Mouse (Mus musculus) frontal cortex, adult 2 months (tissue): ENCODE data around the gene Nbea. TPM values are rescaled to one million over a fixed set of nuclear protein-coding genes. Genes with fewer than 3 reads are reported as not detected.
"Not testable (repeated sequence)": the region's sequence is repeated elsewhere in the genome, so short reads cannot be mapped to it uniquely, and the experiment has no call there.

ENCODE experiments used
- DNase-seq, 2 experiments: peaks; one replicate each; pipeline ENCODE4 v3.0.0; 2022; ENCODE audit warnings: low spot score in 1 of 2; ENCODE audit errors: extremely low spot score in 1 of 2
- polyA plus RNA-seq: library from polyadenylated mRNA; depleted of rRNA; stranded (reverse); fragments of >200 nt; gene quantifications from 2 replicates; pipeline ENCODE4 v1.2.3, GENCODE M21; 2012

Gene Nbea
- polyA plus RNA-seq, 1 experiment, result 119 TPM

- DNase-seq, result no peak
Observed at GRCm38 (mm10) chr3:55685627-55686026, 497.9 kb downstream of the Nbea start.

GRCm38 (mm10) chr3:55684892-55685291, 498.6 kb downstream of the Nbea start:
- DNase-seq, result peak in 1 of 2 experiments; percentile 54

DNA sequence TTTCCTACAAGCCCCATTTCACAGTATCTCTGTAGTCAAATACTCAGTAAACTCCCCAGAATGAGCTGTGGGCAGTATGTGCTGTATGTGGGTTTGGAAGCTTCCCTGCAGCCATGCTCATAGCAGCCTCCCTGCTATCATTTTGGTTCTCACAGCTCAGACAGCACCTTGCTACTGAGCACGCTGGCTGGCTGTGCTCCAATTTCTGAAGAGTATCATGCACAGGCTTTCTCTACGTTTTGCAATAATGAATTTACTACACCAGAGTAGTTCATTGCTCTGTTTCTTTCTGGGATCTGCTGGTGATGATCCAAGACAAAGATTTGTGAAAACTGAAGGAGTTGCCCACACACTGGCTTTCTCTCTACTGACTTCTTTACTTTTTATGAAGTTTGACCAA, 505.8 kb downstream of the Nbea start:
- DNase-seq, result peak; percentile 23 to 65

- no peak for DNase-seq
Observed at GRCm38 (mm10) chr3:55674185-55674584, 509.3 kb downstream of the Nbea start.

DNA sequence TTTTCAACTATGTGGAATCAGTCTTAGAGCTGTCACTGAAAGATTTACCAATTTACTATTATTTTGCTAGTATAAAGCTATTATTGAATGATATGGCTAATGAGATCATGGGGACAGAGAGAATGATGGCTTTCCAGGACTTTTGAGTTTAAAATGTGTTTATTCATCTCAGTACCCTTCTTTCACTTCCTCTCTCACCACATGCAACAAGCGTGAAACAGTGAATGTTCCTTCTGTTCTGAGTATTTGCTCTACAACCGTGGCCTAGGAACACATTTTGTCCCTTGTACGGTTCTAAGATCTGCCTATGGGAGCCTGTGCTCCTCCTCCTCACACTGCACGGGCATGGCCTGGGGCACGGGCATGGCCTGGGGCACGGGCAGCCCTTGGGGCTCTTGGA, 516.5 kb downstream of the Nbea start:
- no peak for DNase-seq

GRCm38 (mm10) chr3:55665928-55666327, 517.6 kb downstream of the Nbea start:
- no peak for DNase-seq

- DNase-seq, result peak in 1 of 2 experiments; percentile 45
Observed at GRCm38 (mm10) chr3:55664713-55665112, 518.8 kb downstream of the Nbea start.

DNA sequence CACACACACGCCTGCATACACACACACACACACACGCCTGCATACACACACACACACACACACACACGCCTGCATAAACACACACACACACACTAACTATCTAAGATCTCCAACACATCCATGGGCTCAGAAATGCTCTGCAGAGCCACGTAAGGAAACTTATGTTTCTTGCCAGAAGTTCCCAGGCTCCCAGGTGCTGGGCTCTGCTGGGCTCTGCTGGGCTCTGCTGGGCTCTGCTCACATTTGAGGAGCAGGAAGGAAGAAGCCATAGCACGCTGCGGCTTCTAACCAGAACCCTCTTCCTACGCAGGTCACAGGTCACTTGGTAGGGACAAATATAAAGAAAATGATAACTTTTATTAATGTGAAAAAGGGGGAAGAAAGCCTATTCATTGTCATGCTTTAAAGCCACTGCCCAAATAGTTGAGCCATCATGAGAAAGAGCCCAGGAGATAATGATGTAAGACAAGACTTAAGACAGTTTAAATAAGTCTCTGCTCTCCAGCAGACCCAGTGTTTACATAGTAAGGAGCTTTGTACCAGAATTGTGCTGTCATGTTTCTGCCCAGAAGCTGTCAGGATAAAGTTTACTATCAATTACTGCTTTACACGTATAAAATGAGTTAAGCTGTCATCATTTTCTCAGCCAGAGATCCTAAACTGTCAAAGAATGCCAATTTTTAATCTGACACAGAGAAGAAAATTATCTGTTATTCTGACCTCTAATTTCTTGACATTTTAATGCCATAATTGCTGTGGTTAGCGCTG, 521.6 kb downstream of the Nbea start:
- no peak for DNase-seq

DNA sequence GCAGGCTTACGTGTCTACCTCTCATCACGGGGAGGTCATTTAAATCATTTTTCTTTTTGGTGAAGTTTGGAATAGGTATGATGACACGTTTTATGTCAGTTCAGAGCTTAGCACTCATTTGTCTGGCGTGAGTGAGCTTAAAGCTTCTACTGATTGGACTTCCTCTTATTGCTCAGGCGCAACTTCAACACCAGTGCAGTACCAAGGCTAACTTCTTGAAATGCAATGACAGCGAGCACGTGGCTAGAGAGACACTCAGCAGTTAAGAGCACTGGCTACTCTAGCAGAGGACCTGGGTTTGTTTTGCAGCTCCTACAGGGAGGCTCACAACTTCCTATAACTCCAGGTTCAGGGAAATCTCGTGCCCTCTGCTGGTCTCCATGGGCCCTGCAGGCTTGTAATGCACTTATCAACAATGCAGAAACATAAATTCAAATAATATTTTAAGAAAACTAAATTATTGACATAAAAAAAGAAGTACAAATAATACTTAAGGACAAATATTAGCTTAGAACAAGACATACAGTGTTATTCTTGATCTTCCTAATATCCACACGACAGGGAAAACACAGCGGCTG, 523.2 kb downstream of the Nbea start:
- no peak for DNase-seq

- no peak for DNase-seq
Observed at GRCm38 (mm10) chr3:55659558-55660215, 523.8 kb downstream of the Nbea start.

DNA sequence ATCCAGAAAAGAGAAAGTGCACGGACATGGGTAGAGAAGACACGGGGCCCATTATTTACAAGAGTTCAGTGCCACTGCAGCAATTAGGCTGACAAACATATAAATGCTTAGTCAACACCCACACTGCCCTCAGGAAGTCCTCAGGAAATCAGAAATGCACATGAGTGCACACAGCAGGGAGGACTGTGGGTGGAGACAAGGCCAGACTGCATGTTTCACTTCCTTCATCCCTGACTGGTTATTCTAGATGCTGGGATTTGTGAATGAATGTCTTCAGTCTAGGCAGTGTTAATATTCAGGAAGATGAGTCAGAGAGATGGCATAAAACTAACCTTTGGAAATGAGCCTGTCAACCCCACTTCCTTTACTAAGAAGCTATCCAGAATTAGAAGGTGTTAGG, 531.2 kb downstream of the Nbea start:
- DNase-seq, result no peak

DNA sequence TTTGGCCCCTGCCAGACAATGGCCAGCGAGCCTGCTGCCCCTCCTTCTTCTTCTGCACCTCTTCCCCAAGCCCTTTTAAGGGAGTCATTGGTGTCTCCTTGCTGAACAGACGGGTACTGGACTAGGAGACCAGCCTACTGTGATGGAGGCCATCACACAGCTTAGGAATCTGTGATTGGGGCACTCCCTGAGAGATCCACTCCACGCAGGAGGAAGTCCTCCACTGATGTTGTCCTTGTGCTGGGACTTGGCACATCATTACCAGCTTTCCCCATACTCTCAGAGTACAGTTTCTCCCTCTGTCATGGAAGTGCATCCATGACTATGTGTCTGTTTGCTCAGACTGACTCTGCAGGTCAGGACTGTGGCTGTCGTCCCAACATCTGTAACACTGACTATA, 531.6 kb downstream of the Nbea start:
- no peak for DNase-seq

DNA sequence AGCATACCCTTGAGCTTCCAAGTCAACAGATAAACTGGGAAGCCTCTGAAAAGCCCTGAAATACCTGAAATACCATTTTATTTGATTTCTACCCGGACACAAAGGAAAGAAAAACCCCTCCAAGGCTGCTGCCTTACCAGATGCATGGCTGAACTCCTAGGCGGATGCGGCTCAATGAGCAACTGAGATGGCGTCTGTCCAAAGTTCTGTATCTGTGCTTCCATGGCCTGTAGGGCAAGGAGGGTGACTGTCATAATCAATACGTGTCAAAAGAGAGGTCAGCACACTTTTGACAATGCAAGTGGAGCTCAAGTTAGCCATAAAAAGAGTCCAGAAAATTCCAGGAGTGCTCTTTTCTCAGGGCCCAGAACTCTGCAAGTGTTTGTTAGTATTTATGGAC, 534.0 kb downstream of the Nbea start:
- DNase-seq, result no peak

- DNase-seq, result no peak
Observed at GRCm38 (mm10) chr3:55648299-55648698, 535.2 kb downstream of the Nbea start.

GRCm38 (mm10) chr3:55647176-55647575, 536.3 kb downstream of the Nbea start:
- no peak for DNase-seq

- DNase-seq, result no peak
Observed at GRCm38 (mm10) chr3:55646437-55646836, 537.1 kb downstream of the Nbea start.

- DNase-seq, result no peak
Observed at GRCm38 (mm10) chr3:55644035-55644618, 539.4 kb downstream of the Nbea start.

DNA sequence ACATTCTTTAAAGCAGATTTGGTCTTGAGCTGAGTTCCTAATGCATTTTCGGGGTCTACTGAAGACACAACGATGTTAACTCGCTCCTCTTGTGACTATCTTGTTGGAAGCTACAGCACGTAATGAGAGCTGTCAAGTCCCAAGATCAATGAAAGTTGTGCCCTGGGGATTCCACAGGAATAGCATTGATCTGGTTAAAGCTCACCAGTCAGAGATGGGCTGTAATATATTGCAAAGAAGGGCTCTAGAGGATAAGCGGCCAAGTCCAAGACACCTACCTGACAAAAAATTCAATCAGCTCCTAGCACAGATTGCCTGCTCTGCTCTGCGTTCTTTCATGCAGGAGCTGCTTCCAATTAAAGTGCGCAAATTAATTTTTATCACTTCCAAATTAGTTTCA, 545.8 kb downstream of the Nbea start:
- DNase-seq, result no peak

DNA sequence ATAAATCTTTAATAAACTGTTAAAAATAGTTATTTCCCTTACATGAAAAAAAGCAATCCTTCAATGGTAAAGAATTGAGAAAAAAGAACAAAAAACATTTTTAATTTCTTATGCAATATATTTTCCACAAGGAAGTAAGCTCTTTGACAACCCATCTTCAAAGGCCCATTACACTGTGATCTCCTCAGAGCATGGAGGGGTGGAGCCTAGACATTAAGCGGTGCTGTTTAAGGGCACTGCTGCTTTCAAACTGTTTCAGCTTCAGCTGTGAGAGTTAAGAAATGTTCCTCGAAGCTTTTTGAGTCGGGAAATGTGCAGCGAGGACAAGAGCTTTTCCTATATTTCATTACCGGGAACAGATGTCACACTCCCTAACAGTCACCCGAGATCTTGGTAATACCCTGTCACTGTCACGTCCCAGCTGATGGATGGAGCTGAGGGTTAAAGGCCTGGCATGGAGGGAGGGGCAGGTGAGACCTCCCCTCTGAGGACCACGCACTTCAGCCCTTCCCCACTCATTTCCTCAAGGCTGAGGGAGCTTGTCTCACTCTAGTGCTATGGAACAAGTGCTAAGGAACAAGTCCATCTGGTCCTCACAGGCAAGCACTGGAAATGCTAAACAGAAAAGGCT, 547.8 kb downstream of the Nbea start:
- no peak for DNase-seq

DNA sequence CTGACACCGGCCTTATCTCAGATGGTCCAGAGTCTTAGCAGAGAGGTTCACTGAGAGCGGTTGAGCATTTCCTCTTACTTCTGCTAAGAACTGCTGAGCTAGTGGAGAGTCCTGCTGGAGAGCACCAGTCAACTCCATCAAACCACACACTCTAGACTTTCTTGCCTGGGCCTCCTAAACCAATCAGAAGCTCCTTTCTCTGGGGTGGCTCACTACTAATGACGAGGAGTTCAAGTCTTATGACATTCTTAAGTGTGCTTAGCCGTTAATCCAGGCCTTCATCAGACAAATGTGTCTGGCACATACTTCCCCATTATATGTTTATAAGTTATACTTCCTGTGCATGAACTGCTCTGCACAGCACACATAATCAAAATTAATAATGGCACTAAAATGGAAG, 556.4 kb downstream of the Nbea start:
- DNase-seq, result no peak

DNA sequence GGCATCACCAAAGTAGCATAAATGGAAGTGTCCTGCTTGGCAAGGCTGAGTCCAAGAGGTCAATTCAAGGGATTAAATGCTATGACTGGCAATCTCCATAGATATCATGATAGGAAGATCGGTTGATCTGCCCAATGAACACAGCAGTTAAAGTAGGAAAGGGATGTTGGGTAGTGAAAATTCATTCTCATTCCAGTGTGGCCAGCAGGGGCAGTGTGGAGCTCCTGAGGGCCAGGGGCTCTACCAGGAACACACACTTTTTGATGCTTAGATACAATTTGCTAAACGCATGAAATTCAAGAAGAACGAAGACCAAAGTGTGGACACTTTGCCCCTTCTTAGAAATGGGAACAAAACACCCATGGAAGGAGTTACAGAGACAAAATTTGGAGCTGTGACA, 561.5 kb downstream of the Nbea start:
- DNase-seq, result not testable (repeated sequence)
